Mouse (Mus musculus) adrenal gland, postnatal 25 days (tissue): ENCODE measurements around the gene Phf23. TPM values are rescaled to one million over a fixed set of nuclear protein-coding genes. Genes with fewer than 3 reads are reported as not detected.

Source experiments
- DNase-seq: peaks from one replicate; pipeline ENCODE4 v3.0.0; 2021; ENCODE audit warnings: mixed read lengths
- total RNA-seq: library from RNA; stranded (reverse); gene quantifications from 2 replicates; pipeline ENCODE4 v1.2.3, GENCODE M21; 2021

Gene Phf23
- total RNA-seq, 1 experiment from 2014 or later, result 64.6 TPM

GRCm38 (mm10) chr11:70021264-70022132, 25.9 kb downstream of the Phf23 start:
- DNase-seq, result peak; percentile 95

GRCm38 (mm10) chr11:70023481-70024150, 28.0 kb downstream of the Phf23 start:
- peak; percentile 45 for DNase-seq

GRCm38 (mm10) chr11:70024151-70024514, 28.6 kb downstream of the Phf23 start:
- DNase-seq, result no peak

- peak; percentile 28 for DNase-seq
Observed at GRCm38 (mm10) chr11:70026689-70027088, 31.1 kb downstream of the Phf23 start.

- no peak for DNase-seq
Observed at GRCm38 (mm10) chr11:70027397-70027796, 31.8 kb downstream of the Phf23 start.

GRCm38 (mm10) chr11:70028401-70029129, 33.0 kb downstream of the Phf23 start:
- DNase-seq, result no peak

GRCm38 (mm10) chr11:70029130-70029801, 33.7 kb downstream of the Phf23 start:
- peak; percentile 56 for DNase-seq

GRCm38 (mm10) chr11:70029829-70030550, 34.4 kb downstream of the Phf23 start:
- DNase-seq, result no peak

- no peak for DNase-seq
Observed at GRCm38 (mm10) chr11:70030651-70031320, 35.2 kb downstream of the Phf23 start.

GRCm38 (mm10) chr11:70031321-70031670, 35.7 kb downstream of the Phf23 start:
- DNase-seq, result no peak

GRCm38 (mm10) chr11:70038174-70038573, 42.6 kb downstream of the Phf23 start:
- DNase-seq, result no peak

GRCm38 (mm10) chr11:70039631-70040030, 44.1 kb downstream of the Phf23 start:
- no peak for DNase-seq

- DNase-seq, result no peak
Observed at GRCm38 (mm10) chr11:70040184-70040583, 44.6 kb downstream of the Phf23 start.

- DNase-seq, result no peak
Observed at GRCm38 (mm10) chr11:70042309-70043085, 46.9 kb downstream of the Phf23 start.

GRCm38 (mm10) chr11:70043665-70044064, 48.1 kb downstream of the Phf23 start:
- DNase-seq, result no peak

GRCm38 (mm10) chr11:70045435-70045834, 49.9 kb downstream of the Phf23 start:
- DNase-seq, result no peak

GRCm38 (mm10) chr11:70049366-70049765, 53.8 kb downstream of the Phf23 start:
- DNase-seq, result no peak
